Mouse (Mus musculus): Measurements from ENCODE around the gene Ppox.

The Ppox gene

GRCm38 (mm10) chr1:171285096-171285892 is 4.3 kb upstream of the Ppox start:
- DNase-seq = no peak

- no peak for DNase-seq
Measured at GRCm38 (mm10) chr1:171284491-171284890, 3.5 kb upstream of the Ppox start.

- no peak for DNase-seq
Measured at GRCm38 (mm10) chr1:171283188-171284160, 2.5 kb upstream of the Ppox start.

- DNase-seq = no peak
Measured at GRCm38 (mm10) chr1:171282086-171282805, 1.3 kb upstream of the Ppox start.

- peak; percentile 44 to 74 for DNase-seq
Measured at GRCm38 (mm10) chr1:171281528-171281923, 540 bp upstream of the Ppox start.

- no peak for DNase-seq
Measured at GRCm38 (mm10) chr1:171280250-171280915, 603 bp downstream of the Ppox start.

GRCm38 (mm10) chr1:171279721-171280120 is 1.3 kb downstream of the Ppox start:
- DNase-seq = no peak

- no peak for DNase-seq
Measured at GRCm38 (mm10) chr1:171279012-171279705, 1.8 kb downstream of the Ppox start.

- DNase-seq = no peak
Measured at GRCm38 (mm10) chr1:171278436-171278835, 2.5 kb downstream of the Ppox start.

GRCm38 (mm10) chr1:171277736-171278135 is 3.2 kb downstream of the Ppox start:
- DNase-seq = no peak

GRCm38 (mm10) chr1:171276110-171276748 is 4.8 kb downstream of the Ppox start:
- no peak for DNase-seq

- DNase-seq = no peak
Measured at GRCm38 (mm10) chr1:171275144-171275734, 5.7 kb downstream of the Ppox start.

GRCm38 (mm10) chr1:171274171-171274570 is 6.8 kb downstream of the Ppox start:
- DNase-seq = no peak

GRCm38 (mm10) chr1:171272086-171272485 is 8.9 kb downstream of the Ppox start:
- DNase-seq = no peak

- no peak for DNase-seq
Measured at GRCm38 (mm10) chr1:171271622-171272021, 9.4 kb downstream of the Ppox start.

- no peak for DNase-seq
Measured at GRCm38 (mm10) chr1:171271196-171271595, 9.8 kb downstream of the Ppox start.

GRCm38 (mm10) chr1:171270573-171270900 is 10.4 kb downstream of the Ppox start:
- DNase-seq = no peak

GRCm38 (mm10) chr1:171269848-171270572 is 11.0 kb downstream of the Ppox start, which contains the start of gene B4galt3:
Gene B4galt3, plus strand, starts transcription at chr1:171270328.
- peak; percentile 94 to 99 for DNase-seq

- no peak for DNase-seq
Measured at GRCm38 (mm10) chr1:171268341-171268740, 12.6 kb downstream of the Ppox start.
